Mouse (Mus musculus): ENCODE data around the gene Eif1ax. TPM values are rescaled to one million over a fixed set of nuclear protein-coding genes. Genes with fewer than 3 reads are reported as not detected.
"Not testable (repeated sequence)": the region's sequence is repeated elsewhere in the genome, so short reads cannot be mapped to it uniquely, and the experiment has no call there.

Eif1ax gene
- 10 to 100 TPM; 90.1 to 95.1 TPM for total RNA-seq (2021)
- long read RNA-seq, experiment 1, full-length matches to known transcripts: 122 of 132 reads
- long read RNA-seq, experiment 1, partial matches to known transcripts: 3 of 132 reads
- long read RNA-seq, experiment 1, other reads (novel, unspliced or antisense): 7 of 132 reads
- long read RNA-seq, experiment 2, full-length matches to known transcripts: 72 of 80 reads
- long read RNA-seq, experiment 2, partial matches to known transcripts: 1 of 80 reads
- long read RNA-seq, experiment 2, other reads (novel, unspliced or antisense): 7 of 80 reads

- DNase-seq (ENCODE audit: low spot score): peak; percentile 66
These were observed at the start of gene Eif1ax for GRCm38 (mm10) chrX:159371831-159372752. Gene Eif1ax, plus strand, starts transcription at chrX:159372178.

- DNase-seq (ENCODE audit: low spot score): no peak
These were observed 7.5 kb upstream of the Eif1ax start for GRCm38 (mm10) chrX:159364506-159364905.

GRCm38 (mm10) chrX:159372753-159373144, 771 bp downstream of the Eif1ax start:
- DNase-seq (ENCODE audit: low spot score): no peak

GRCm38 (mm10) chrX:159387105-159387504, 15.1 kb downstream of the Eif1ax start:
- no peak for DNase-seq (ENCODE audit: low spot score)

GRCm38 (mm10) chrX:159388953-159389352, 17.0 kb downstream of the Eif1ax start:
- no peak for DNase-seq (ENCODE audit: low spot score)

GRCm38 (mm10) chrX:159390347-159390962, 18.5 kb downstream of the Eif1ax start:
- DNase-seq (ENCODE audit: low spot score): no peak

- no peak for DNase-seq (ENCODE audit: low spot score)
These were observed 19.3 kb downstream of the Eif1ax start for GRCm38 (mm10) chrX:159391239-159391638.

GRCm38 (mm10) chrX:159409253-159409652, 37.3 kb downstream of the Eif1ax start:
- DNase-seq (ENCODE audit: low spot score): no peak

GRCm38 (mm10) chrX:159414130-159414828, 42.3 kb downstream of the Eif1ax start, which contains the start of gene Map7d2:
Gene Map7d2, plus strand, starts transcription at chrX:159414572.
- no peak for DNase-seq (ENCODE audit: low spot score)

- DNase-seq (ENCODE audit: low spot score): no peak
These were observed 43.1 kb downstream of the Eif1ax start for GRCm38 (mm10) chrX:159414829-159415673.

- DNase-seq (ENCODE audit: low spot score): not testable (repeated sequence)
These were observed 58.5 kb downstream of the Eif1ax start for GRCm38 (mm10) chrX:159430507-159430906.

Other genes starting within 250 kb of the Eif1ax start
- 10 to 100 TPM; 47.9 to 55.1 TPM for gene Rps6ka3, start 161.9 kb upstream of the Eif1ax start, total RNA-seq (2021)
- under 1 TPM; 0.34 to 0.38 TPM for gene Map7d2, start 42.4 kb downstream of the Eif1ax start, total RNA-seq (2021)
- 1 to 10 TPM; 1.3 to 1.8 TPM for gene Bclaf3, start 154.5 kb downstream of the Eif1ax start, total RNA-seq (2021)

Measured in gastrocnemius, adult 18-20 months (tissue).